Mouse (Mus musculus) gastrocnemius, adult 8-10 months (tissue): ENCODE measurements around the gene Cnih1. TPM values are rescaled to one million over a fixed set of nuclear protein-coding genes. Genes with fewer than 3 reads are reported as not detected.
"Not testable (repeated sequence)": the region's sequence is repeated elsewhere in the genome, so short reads cannot be mapped to it uniquely, and the experiment has no call there.

Experiments used
- DNase-seq, 2 experiments: peaks; one replicate each; pipeline ENCODE4 v3.0.0; 2022; ENCODE audit warnings: low spot score in 2 of 2
- total RNA-seq, 4 experiments: library from RNA; stranded (reverse); gene quantifications; 2 replicates each; pipeline ENCODE4 v1.2.4; 2022

Cnih1 gene
- total RNA-seq, 4 experiments from 2014 or later, result 52.7 to 69.3 (median 59.6) TPM

DNA sequence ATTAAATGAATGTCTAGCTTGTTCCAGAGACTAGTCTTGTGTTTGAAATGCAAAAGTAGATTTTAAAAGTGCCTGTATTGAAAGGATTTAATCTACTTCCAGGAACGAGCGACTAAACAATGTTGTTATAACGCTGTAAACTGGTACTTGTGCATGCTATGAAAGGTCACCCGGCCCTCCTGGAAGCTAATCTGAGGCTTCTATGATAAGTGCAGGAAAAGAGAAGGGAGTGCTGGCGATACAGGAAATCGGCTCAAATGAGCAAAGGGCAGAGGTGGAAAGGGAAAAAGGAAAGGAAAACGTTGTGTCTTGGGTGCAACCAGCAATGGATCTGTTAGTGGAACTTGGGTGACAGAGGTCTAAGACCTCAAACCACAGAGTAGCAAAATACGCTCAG, 292 bp upstream of the Cnih1 start:
- DNase-seq, result no peak

DNA sequence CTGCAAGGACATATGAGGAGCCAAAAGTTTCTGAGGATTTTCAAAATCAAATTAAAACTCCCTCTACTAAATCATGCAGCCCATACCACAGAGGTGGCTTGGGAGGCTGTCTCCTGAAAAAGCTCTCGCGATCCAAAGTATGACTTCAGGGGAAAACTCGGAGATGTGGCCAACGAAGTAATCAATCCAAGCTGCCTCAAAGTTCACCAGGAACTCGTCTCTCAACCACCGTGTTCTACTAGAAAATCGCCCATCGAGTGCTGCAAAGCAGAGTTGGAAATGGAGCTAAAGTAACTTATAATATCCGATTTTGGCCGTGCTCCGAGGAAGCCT, 791 bp downstream of the Cnih1 start:
- DNase-seq, result peak in 1 of 2 experiments; percentile 8

DNA sequence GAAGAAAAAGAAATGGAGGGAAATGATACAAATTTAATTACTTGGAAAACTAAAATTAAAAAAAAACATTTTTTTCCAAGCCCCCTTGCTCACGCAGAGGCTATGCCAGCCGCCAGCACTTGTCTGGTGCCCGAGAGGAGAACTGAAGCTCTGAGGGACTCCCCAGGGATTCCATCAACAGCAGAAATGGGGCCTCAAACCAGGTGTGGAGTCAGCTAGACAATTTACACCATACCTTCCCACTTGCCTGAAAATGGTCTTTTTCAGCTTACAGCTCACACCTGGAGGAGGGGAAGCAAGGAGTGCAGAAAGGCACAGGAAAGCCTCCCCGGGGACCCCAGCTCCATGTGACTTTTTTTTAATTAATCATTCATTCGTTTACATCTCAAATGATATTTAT, 3.0 kb downstream of the Cnih1 start:
- no peak for DNase-seq

DNA sequence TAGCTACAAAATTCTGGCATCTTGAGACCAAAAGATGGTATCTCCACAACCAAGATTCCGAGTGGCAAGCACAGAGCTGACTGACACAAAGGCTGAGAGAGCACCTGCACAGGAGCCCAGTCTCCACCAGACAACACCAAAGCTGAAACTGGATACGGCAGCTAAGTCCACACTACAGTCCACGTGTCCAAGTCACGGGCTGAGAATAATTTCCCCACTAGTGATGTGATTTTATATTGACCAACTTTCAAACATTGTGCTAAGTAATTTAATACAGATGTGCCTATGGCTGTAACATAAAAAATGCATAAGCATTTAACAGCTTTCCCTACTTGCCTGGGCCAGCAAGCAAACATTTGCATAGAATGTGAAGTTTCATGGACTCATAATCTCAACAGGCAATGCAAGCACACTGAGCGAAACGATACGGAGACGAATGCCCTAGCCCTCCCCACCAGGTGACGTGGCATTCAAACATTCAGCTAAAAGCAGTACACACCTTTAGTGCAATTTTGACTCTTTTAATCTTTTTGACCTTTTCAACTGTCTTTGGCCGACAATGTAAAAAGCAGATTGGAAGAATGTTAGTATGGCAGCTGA, 4.8 kb downstream of the Cnih1 start:
- no peak for DNase-seq

DNA sequence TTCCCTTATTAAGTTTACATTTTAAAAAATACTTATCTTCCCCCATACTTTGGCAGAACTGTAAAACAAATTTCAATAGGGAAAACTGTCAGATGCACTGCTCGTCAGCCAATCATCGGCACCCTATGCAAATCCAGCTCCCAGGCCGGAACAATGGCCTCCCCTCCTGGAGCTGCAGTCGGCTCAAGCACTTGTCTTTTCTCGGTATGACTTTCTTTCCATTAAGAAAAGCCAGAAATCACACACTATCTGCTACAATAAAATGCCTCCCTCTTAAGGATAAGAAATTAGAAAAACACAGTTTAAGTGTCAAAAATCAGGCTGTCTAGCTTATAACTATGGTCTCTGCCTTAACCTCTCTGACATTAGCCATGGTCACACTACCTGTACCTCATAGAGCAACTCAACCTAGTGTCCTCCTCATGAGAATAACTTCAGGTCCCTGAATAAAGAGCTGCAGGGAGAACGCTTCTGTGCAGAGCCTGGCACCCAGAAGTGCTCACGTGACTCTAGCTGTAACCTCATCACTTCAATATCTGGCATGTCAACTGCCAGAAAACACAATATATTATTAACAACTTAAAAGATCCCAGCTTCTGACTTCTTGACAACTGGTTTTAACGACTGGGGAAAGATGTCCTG, 5.9 kb downstream of the Cnih1 start:
- no peak for DNase-seq

DNA sequence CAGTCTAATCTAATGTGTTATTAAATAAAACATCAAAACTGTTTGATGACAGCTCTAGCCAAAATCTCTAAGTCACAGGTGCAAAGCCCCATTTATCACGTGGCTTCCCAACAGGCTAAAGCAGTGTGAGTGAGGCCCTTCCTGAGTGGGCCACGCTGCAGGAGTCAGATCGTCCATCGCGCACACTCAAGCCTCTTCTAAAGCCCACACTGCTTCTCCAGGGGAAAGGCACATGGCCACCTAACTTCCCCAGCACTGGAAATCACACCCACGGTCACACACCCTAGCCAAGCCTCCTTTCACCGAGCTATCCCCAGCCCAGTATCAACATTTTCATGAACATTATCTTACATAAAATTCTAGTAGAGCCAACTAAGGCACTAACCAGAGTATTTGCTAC, 7.1 kb downstream of the Cnih1 start:
- DNase-seq, result no peak

DNA sequence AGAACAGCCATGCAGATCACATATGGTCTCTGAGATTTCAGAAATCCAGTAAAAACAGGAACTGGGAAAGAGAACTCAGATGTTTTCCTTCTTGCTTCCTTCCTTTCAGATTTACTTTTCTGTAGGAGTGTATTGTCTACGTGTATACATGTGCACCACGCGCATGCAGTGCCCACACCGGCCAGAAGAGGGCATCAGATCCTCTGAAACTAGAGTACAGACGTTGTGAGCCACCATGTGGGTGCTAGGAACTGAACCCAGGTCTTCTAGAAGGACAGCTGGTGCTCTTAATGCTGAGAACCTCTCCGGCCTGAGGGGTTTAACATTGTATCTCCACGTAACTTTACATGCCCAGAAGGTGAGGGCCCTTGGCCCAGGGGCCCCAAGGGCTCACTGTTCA, 9.0 kb downstream of the Cnih1 start:
- DNase-seq, result no peak

DNA sequence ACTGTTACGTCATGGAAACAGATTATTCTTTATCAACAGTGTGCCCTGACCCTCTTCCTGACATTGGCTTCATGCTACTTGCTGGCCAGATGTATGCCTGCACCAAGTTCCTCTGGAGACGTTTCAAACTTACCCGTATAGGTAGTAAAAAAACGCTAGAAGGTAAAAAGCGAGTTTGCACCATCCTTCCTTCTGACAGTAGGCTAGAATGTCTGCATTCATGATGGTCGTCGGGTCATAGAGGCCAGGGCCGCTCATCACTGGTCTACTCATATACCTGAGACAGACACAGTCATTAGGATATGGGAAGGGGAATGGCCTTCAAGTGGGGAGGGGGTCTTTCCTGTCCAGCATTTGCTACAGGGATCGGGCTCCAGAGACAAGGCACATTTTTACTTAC, 9.5 kb downstream of the Cnih1 start:
- DNase-seq, result no peak

DNA sequence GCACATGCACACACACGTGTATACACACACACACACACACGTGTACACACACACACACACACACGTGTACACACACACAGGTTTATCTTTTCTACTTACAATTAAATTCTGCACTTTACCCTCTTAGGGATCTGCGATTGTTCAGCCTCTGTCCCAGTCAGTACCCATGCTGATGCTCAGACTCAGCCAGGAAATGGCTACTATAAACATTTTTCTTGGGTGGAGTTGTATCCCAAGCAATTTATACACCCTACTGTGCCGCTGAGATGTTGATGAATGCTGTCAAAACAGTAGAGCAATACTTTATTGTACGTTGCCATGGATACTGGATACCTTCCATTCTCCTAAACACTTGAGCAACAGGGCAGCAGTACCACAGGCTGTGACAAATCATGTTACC, 18.2 kb downstream of the Cnih1 start:
- no peak for DNase-seq

DNA sequence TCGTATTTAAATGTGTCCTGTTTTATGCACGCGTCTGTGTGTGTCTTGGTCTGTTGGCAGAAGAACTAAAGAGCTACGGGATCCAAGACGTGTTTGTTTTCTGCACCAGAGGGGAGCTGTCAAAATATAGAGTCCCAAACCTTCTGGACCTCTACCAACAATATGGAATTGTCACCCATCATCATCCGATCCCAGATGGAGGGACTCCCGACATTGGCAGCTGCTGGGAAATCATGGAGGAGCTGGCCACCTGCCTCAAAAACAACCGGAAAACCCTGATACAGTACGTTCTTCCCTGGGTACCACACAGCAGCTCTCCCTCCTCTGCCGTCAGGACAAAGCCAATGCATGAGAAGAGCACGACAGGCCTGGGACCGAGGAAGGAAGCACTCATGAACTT, 21.1 kb downstream of the Cnih1 start:
- DNase-seq, result no peak

DNA sequence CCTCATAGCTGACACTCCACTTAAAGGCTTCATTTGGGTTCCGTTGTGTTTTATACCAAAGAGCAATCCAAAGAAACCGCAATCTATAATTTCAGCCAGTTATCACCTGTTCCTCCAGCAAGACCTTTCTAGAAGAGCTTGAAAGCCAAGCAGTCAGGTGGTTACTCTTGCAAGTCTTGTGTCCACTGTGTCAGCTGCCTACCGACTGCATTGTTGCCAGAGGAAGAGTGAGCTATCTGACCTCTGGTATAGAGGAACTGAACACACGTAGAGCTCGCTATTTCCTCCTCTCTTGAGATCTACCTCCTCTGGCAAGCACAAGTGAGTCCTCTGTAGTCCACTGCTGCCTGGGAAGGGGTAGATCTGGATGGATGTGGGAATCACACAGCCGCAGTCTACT, 27.0 kb downstream of the Cnih1 start:
- no peak for DNase-seq

DNA sequence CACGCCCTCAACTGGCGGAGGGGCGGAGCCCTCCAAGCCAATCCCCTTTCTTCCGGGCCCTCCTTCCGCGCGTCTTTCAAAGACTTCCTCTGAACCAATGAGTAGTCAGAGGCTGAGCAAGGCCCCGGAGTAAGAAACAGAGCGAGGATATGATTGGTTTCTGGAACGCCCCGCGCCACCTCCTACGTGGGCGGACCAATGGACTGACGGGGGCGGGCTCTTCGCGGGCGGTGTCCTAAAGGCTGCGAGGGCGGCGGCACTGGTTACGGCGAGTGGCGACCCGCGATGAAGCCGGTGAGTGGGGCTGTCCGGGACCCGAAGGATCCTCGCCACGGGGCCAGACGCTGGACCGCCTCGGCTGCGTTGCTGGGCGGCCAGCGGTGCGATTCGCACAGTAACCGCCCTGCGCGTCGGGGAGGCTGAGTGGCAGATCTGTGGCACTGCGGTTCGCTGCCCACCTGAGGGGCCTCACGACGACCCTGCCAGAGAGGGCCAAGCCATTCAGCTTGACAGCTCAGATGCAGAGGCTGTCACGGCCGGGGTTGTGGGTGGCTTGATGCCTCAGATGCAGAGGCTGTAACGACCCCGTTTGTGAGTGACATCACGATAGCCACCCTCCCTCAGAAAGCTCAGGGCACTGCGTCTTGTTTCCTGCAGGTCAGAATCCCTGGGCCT, 27.7 kb downstream of the Cnih1 start, which contains the start of gene Cdkn3:
Cdkn3 (plus strand) TSS at position 187 of the 675 bp plus-strand sequence.
- DNase-seq, result peak; percentile 89 to 91

DNA sequence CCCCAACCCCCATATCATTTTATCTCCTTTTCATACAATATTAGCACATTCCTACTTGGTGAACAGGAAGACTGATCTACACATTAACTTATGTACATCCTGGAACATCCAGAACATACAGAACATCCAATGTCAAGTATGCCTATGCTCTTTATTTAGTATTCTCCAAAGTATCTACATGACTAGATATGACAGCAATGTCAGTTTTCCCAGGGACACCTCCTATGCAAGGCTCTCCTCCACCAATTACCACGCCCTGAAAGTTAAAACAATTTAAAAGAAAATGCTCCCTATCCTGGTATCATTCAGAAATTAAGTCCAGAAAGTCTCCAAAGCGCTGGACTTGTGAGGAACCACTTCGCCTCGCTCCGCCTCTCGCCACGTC, 28.2 kb downstream of the Cnih1 start:
- no peak for DNase-seq

DNA sequence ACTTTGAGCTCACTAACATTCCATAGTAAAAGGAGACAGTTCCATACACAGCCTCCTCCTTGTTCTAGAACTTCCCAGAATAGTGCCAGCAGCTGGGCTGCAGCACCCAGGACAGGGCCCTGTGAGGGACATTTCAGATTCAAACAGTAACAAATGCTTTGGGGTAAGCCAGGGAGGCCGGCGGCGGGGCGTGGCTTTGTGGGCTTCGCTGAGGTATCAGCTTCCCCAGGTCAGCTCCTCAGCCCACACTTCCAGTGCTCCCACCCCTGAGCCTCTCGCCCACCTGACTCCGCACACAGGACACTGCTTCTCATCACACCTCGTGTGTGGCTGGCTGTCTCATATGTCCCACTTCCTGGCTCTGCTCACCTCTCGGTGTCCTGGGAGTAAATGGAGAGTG, 30.5 kb downstream of the Cnih1 start:
- no peak for DNase-seq

DNA sequence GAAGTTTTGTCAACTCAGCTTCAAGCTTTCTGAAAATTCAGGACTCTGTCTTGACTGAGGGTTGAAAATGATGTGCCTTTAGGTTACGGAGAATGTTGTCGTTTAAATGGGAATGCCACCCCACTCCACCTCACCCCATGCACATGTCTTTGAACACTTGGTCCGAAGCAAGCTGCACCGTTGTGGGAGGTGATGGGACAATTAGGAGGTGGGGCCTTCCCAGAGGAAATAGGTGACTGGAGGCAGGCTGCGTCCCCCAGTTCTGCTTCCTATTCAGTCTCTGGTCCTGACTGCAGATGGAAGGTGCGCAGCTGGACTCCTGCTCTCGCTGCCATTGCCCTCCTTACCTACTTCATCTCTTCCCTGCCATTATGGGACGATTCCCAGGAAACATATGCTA, 32.4 kb downstream of the Cnih1 start:
- DNase-seq, result no peak

DNA sequence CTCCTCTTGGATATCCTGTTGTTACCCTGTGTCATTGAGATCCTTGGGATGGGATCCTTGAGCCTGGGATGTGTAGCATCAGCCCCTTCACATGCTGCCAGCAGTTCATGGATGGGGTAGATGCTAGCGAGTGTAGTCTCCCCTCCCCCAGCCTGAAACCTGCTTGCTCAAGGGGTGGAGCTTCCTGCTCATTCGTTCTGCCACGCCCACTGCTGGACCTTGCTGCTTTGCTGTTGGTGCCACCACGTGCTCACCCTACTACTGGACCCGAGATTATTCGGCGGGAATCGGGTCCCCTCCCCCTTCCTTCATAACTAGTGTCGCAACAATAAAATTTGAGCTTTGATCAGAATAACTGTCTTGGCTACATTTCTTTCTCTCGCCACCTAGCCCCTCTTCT, 33.8 kb downstream of the Cnih1 start:
- not testable (repeated sequence) for DNase-seq

DNA sequence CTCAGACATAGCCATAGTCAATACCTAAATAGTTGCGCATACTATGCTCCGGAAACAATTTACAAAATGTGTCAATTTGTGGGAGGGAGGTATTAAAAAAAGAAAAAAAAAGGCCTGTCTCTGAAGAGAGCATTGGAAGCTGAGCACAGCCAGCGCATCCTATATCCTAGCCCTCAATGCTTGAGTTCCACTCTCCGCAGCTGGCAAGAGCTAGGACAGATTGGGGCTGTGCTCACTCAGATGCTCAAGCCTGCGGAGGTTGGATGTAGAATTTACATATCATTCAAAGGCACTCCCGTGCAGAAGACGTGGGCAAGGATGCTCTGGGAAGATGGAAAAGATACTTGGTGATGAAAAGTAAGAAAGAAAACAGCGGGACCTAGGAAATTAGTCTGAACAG, 42.8 kb downstream of the Cnih1 start:
- no peak for DNase-seq

DNA sequence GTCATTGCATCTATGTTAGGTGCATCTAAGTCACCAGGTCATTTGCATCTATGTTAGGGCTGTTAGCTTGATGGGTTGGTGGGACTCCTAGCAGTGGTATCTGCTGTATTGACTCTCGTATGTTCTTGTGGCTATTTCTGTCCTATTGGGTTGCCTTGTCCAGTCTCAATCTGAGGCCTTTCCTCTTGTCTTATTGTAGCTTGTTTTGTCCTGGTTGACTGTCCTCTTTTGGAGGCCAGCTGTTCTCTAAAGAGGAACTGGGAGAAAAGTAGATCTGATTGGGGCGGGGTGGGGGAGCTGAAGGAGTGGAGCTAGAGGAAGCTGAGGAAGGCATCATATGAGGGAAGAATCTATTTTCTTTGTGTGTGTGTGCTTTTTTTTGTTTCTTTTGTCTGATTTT, 45.5 kb downstream of the Cnih1 start:
- no peak for DNase-seq

DNA sequence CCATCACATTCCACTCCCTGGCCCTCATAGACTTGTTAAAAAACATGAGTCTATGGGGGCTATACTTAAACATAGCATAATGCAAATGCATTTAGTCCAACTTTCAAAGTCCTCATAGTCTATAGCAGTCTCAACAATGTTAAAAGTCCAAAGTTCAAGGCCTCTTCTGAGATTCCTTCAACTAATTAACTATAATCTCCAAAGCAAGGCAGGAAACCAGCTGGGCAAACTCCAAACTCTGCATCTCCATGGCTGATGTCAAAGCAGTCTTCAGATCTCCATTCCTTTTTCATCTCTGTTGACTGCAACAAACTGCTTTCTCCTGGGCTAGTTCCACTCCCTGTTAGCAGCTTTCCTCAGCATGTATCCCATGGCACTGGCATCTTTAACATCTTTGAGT, 50.9 kb downstream of the Cnih1 start:
- not testable (repeated sequence) for DNase-seq

DNA sequence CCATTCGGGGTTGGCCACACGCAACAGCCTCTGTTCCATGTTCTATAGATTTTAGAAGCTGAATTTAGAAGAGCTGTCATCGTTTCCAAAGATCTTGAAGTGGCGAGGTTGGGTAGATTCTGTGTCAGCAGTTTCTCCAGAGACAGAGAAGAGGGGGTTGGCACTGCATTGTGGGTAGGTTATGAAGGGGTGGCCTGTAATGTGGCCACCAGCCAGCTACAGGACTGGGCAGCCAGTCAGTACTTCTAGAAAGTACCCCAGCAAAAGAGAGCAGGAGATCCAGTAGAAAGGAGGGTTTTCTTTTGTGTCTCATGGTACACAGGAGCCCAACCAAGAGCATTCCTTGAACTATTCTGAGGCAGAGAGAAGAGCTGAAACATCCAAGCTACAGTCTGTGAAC, 51.8 kb downstream of the Cnih1 start:
- DNase-seq, result no peak

DNA sequence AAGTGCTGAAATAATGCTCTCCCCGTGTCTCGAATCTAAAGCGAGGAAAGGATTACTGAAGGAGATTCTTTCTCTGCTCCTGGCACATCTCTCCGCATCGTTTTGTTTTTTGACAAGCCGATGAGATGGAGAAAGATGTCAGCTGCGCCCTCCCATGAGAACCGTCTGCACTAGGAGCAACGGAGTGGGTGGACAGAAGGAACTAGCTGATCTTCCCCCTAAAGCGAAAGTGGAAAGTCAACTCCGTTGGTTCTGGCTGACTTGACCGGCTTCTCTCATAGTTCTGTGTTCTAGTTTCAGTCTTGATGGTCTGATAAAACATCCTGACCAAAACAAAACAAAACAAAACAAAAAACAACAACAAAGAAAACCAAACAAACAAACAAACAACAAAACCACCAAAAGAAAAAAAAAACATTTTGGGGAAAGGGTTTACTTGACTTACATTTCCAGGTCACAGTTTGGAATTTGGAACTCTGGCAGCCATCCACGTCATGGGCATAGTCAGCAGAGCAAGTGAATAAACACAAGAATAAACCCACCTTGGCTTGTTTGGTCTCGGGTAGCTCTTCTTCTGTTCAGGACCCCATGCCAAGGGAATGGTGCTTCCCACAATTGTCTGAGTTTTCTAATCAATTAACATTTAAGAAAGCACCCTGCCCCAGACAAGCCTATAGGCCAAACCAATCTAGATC, 53.3 kb downstream of the Cnih1 start:
- DNase-seq, result no peak

DNA sequence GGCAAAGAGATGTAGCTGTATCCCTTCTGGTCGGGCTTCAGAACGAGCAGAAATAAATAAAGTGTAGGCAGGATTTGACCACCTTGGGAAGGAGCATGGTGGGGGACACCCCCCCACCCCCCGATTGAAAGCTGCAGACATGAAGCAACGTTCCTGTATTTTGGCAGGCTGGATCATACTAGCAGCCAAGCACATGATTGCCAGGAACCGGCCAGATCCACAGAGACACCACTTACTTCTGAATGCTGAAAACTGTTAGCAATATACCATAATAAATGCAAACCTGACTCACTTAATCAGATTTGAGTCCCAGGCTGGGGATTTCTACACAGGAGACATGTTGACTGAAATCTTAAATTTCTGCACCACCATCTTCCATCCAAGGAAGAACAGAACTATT, 53.9 kb downstream of the Cnih1 start:
- DNase-seq, result no peak

DNA sequence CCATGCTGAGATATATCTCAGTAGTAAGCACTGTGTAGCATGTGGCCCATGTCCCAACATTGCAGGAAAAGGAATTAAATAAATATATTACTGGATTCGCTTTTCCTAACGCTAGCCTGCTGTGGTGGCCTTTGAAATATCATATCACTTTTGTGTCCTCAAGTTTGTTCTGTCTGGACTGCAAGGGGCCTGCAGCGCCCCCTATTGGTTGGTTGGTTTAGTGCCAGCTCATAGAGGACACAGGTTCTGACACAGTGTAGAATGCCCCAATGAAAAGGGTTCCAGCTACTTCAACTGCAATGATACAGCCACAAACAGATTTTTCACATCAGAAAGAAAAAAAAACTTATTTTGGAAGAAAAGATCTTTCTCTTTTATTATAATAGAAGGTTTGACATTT, 62.5 kb downstream of the Cnih1 start:
- no peak for DNase-seq
